Comparison of ENCODE assay signal across 10 mouse cellular contexts in genomic region chr6:128584070-128584660, GRCm38 (mm10). TPM values are rescaled to one million over a fixed set of nuclear protein-coding genes. Genes with fewer than 3 reads are reported as not detected.
DNase-seq lines count a peak whose midpoint lies in the region; ATAC-seq and TF ChIP-seq lines count a peak whose summit lies in the region.
"Had no signal": no experiment of that assay in that cellular context is flagged by ENCODE, and none has a peak within 500 bp of the region (broad histone marks: within the 10 kb centered on the region; RNA-seq: fewer than 3 reads in every experiment).

No protein-coding gene starts in this region.

- no peak overlapping the region for H3K4me3 ChIP-seq in cerebellum, adult 2 months (replicated peaks; ENCODE audit: insufficient read depth, low read depth, low read length)
- no peak overlapping the region for H3K4me3 ChIP-seq in midbrain, embryonic 10.5 days
- no peak overlapping the region for H3K4me3 ChIP-seq in midbrain, embryonic 16.5 days (ENCODE audit: low read depth, low read length)
- H3K4me3 ChIP-seq in limb, embryonic 10.5 days = no peak overlapping the region
- H3K4me3 ChIP-seq: liver, embryonic 15.5 days had no signal

- no peaks in the 10 kb centered on the region; the same call in 1 of the 2 replicates for H3K4me1 ChIP-seq in cerebellum, adult 2 months (ENCODE audit: control insufficient read depth, insufficient read depth, low read length)
- H3K4me1 ChIP-seq in midbrain, embryonic 10.5 days = no peaks in the 10 kb centered on the region
- no peaks in the 10 kb centered on the region for H3K4me1 ChIP-seq in midbrain, embryonic 16.5 days (ENCODE audit: control insufficient read depth, insufficient read depth, low read length)
- H3K4me1 ChIP-seq in limb, embryonic 10.5 days = peaks cover 7% of the 10 kb centered on the region; the same call in 1 of the 2 replicates

- TF ChIP-seq POLR2A in cerebellum, adult 2 months (IDR thresholded peaks at IDR 0.05; ENCODE audit: borderline replicate concordance, insufficient read depth, low read length) = no peak

- H3K36me3 ChIP-seq in midbrain, embryonic 10.5 days = no peaks in the 10 kb centered on the region
- no peaks in the 10 kb centered on the region for H3K36me3 ChIP-seq in midbrain, embryonic 16.5 days (ENCODE audit: control insufficient read depth, insufficient read depth, low read length)
- H3K36me3 ChIP-seq in limb, embryonic 10.5 days = no peaks in the 10 kb centered on the region
- H3K36me3 ChIP-seq: liver, embryonic 15.5 days had no signal

- H3K4me2 ChIP-seq in midbrain, embryonic 16.5 days (ENCODE audit: low read length) = no peak overlapping the region
- H3K4me2 ChIP-seq: liver, embryonic 15.5 days had no signal

- 28% methylated on average over 10 of the region's 10 CpGs for WGBS in cerebellum, adult 2 months
- 24% methylated on average over 10 of the region's 10 CpGs for WGBS in midbrain, embryonic 10.5 days
- 23% methylated on average over 10 of the region's 10 CpGs for WGBS in midbrain, embryonic 16.5 days
- WGBS in limb, embryonic 10.5 days = 31% methylated on average over 10 of the region's 10 CpGs

- no peaks in the 10 kb centered on the region for H3K27me3 ChIP-seq in cerebellum, adult 2 months (ENCODE audit: control insufficient read depth, insufficient read depth, low read length)
- H3K27me3 ChIP-seq in midbrain, embryonic 10.5 days (ENCODE audit: low read depth, poor library complexity, severe bottlenecking) = no peaks in the 10 kb centered on the region
- H3K27me3 ChIP-seq in midbrain, embryonic 16.5 days (ENCODE audit: control insufficient read depth, insufficient read depth, low read depth, low read length) = no peaks in the 10 kb centered on the region
- no peaks in the 10 kb centered on the region for H3K27me3 ChIP-seq in limb, embryonic 10.5 days (ENCODE audit: low read depth, poor library complexity, severe bottlenecking)
- H3K27me3 ChIP-seq: liver, embryonic 15.5 days had no signal

- no peak for TF ChIP-seq CTCF in cerebellum, adult 2 months (IDR thresholded peaks at IDR 0.05; ENCODE audit: borderline replicate concordance, insufficient read depth, low read depth, low read length)

- ATAC-seq in midbrain, embryonic 16.5 days = no peak

- H3K27ac ChIP-seq in cerebellum, adult 2 months (ENCODE audit: insufficient read depth, low read length) = no peak overlapping the region
- H3K27ac ChIP-seq in midbrain, embryonic 10.5 days (replicated peaks) = no peak overlapping the region
- no peak overlapping the region for H3K27ac ChIP-seq in midbrain, embryonic 16.5 days (ENCODE audit: low read length)
- no peak overlapping the region for H3K27ac ChIP-seq in limb, embryonic 10.5 days
- H3K27ac ChIP-seq: liver, embryonic 15.5 days had no signal

- no peaks in the 10 kb centered on the region for H3K9me3 ChIP-seq in midbrain, embryonic 10.5 days (replicated peaks)
- H3K9me3 ChIP-seq in midbrain, embryonic 16.5 days (replicated peaks; ENCODE audit: control insufficient read depth, low read length, poor library complexity, severe bottlenecking) = no peaks in the 10 kb centered on the region
- no peaks in the 10 kb centered on the region for H3K9me3 ChIP-seq in limb, embryonic 10.5 days (replicated peaks)
- H3K9me3 ChIP-seq: liver, embryonic 15.5 days had no signal

- DNase-seq in cerebellum, postnatal 14 days = peak; percentile 47 to 70
- no peak for DNase-seq in cerebellum, adult 2 months
- DNase-seq in midbrain, embryonic 10.5 days (ENCODE audit: low spot score) = peak; percentile 54
- peak; percentile 69 for DNase-seq in limb, embryonic 10.5 days (ENCODE audit: low spot score)
- peak; percentile 72 for DNase-seq in retina, postnatal 1 day
- no peak for DNase-seq in thymus, postnatal 10 days (ENCODE audit: low spot score in 2 of 2)
- DNase-seq in T-cell, adult 2 months (ENCODE audit: low spot score) = no peak

- no peak overlapping the region for H3K9ac ChIP-seq in midbrain, embryonic 16.5 days (ENCODE audit: low read depth, low read length)
- H3K9ac ChIP-seq: liver, embryonic 15.5 days had no signal

RNA-seq across cellular contexts. Expression of gene A2ml1, which starts 2.8 kb away (rescaled TPM):
- 10.4 and 17.3 TPM in 2 replicates for polyA plus RNA-seq in cerebellum, adult 2 months (2012; rRNA removed)
- not detected in 2 replicates for polyA plus RNA-seq in midbrain, embryonic 10.5 days (2016; fragmentation: Nextera tagmentation; extraction: Ambion mirVana)
- 1.4 and 3.5 TPM in 2 replicates for polyA plus RNA-seq in midbrain, embryonic 16.5 days (2015; fragmentation: Nextera tagmentation; extraction: Ambion mirVana)
- polyA plus RNA-seq in limb, embryonic 10.5 days (2016; fragmentation: Nextera tagmentation; extraction: Ambion mirVana) = 0.03 TPM in 1 of 2 replicates, not detected in the other
- polyA plus RNA-seq: C2C12 had no signal

RNA-seq across cellular contexts. Expression of gene Klrb1a, which starts 39.2 kb away (rescaled TPM):
- polyA plus RNA-seq in cerebellum, adult 2 months (2012; rRNA removed) = not detected in 2 replicates
- polyA plus RNA-seq in midbrain, embryonic 10.5 days (2016; fragmentation: Nextera tagmentation; extraction: Ambion mirVana) = not detected in 2 replicates
- polyA plus RNA-seq in midbrain, embryonic 16.5 days (2015; fragmentation: Nextera tagmentation; extraction: Ambion mirVana) = not detected in 2 replicates
- not detected in 2 replicates for polyA plus RNA-seq in limb, embryonic 10.5 days (2016; fragmentation: Nextera tagmentation; extraction: Ambion mirVana)
- polyA plus RNA-seq: C2C12 had no signal

RNA-seq across cellular contexts. Expression of gene Pzp, which starts 57.6 kb away (rescaled TPM):
- not detected in 2 replicates for polyA plus RNA-seq in cerebellum, adult 2 months (2012; rRNA removed)
- not detected in 2 replicates for polyA plus RNA-seq in midbrain, embryonic 10.5 days (2016; fragmentation: Nextera tagmentation; extraction: Ambion mirVana)
- not detected in 2 replicates for polyA plus RNA-seq in midbrain, embryonic 16.5 days (2015; fragmentation: Nextera tagmentation; extraction: Ambion mirVana)
- polyA plus RNA-seq in limb, embryonic 10.5 days (2016; fragmentation: Nextera tagmentation; extraction: Ambion mirVana) = 0.04 TPM in 1 of 2 replicates, not detected in the other
- polyA plus RNA-seq: C2C12 had no signal

Comparison
In these comparisons a context has a peak if more than half of its experiments do, and no peak if none do; other contexts are left out.
1. DNase-seq: peak in cerebellum, postnatal 14 days (2 of 2), midbrain, embryonic 10.5 days (single experiment), limb, embryonic 10.5 days (single experiment) and retina, postnatal 1 day (single experiment); none in cerebellum, adult 2 months (0 of 2), thymus, postnatal 10 days (0 of 2) and T-cell, adult 2 months (single experiment).